Mouse (Mus musculus) lung, postnatal 0 days (tissue): Measurements from ENCODE around the gene Ggt1.

Source experiments
- CTCF ChIP-seq: IDR thresholded peaks from 2 replicates; pipeline ENCODE4 v1.5.1; 2016; ENCODE audit warnings: antibody characterized with exemption, mild to moderate bottlenecking
- EP300 ChIP-seq: IDR thresholded peaks from 2 replicates; pipeline ENCODE4 v1.6.1; 2016; ENCODE audit warnings: antibody characterized with exemption, mild to moderate bottlenecking, control low read depth

DNA sequence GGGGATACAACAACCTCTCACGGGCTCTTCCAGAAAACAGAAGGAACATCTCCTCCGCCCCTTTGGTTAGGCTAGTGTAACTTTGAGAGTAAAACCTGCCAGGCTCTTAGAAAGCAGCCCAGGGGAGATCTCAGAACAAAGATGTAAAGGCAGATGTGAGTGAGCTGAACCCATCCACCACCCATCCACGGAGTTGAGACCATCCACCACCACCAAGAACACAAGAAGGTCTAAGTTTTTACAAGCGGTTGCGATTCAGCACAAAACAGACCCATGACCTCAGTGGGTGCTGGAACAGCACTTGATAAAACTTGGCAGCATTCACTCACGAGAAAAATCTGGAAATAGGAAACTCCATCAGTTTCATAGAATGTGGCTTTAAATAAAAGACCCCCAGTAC lies 64.5 kb downstream of the Ggt1 start:
- no peak for TF ChIP-seq CTCF
- TF ChIP-seq EP300, result no peak
